Mouse (Mus musculus) lung, postnatal 0 days (tissue): Measurements from ENCODE around the gene Usp36.

ENCODE experiments used
- CTCF ChIP-seq: IDR thresholded peaks from 2 replicates; pipeline ENCODE4 v1.5.1; 2016; ENCODE audit warnings: antibody characterized with exemption, mild to moderate bottlenecking
- EP300 ChIP-seq: IDR thresholded peaks from 2 replicates; pipeline ENCODE4 v1.6.1; 2016; ENCODE audit warnings: antibody characterized with exemption, mild to moderate bottlenecking, control low read depth

GRCm38 (mm10) chr11:118337491-118338168 is 47.6 kb upstream of the Usp36 start:
- no peak for TF ChIP-seq CTCF
- TF ChIP-seq EP300: no peak
